Mouse (Mus musculus): ENCODE measurements at regions not wholly inside any gene's neighbourhood (a gene's known extent, or its start where the extent isn't known, plus 50 kb on each side); places are given as distances from the start of the nearest gene placed in this dataset.

DNA sequence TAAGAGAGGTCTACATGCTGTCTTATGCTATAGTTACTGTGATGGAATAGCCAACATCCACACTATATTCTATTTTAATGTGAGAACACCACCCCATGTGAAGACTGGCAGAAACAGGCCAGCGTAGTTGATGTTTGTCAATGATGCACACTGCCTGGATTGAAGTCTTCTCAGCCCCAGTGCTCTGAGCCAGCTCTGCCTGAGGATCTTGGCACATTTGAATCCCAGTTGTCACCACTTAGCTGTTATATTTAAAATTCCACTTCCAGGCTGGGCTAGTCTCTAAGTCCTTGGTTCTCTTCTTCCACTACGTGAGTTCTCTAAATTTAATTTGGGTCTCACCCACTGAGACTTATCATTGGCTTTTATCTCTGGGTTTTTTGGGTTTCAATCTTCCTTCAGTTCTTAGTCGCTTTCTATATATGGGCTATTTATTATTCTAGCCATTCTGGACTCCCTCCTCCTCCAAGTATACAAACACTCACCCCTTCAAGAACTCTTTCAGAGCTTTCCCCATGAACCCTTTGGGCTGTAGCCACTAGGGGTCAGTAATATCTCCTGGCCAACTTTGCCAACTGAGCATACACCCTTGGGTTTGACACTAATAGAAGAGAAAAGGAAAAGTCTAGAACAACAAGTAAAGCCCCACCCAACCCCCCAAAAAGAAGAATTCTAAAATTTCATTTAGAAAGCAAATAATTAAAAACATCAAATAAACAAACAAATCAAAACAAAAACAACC, 110.0 kb downstream of the Cog6 start:
- TF ChIP-seq CTCF (IDR thresholded peaks at IDR 0.05; ENCODE audit: low read depth) (peak; percentile 43), EP300 (IDR thresholded peaks at IDR 0.05; ENCODE audit: low read depth) (no peak)
